Mouse (Mus musculus) G1E (cell line): ENCODE measurements around the gene Xylt1.

Experiments used
- CTCF ChIP-seq: IDR thresholded peaks from 2 replicates; pipeline ENCODE4 v1.5.1; 2012; ENCODE audit warnings: low read depth, low read length, inconsistent platforms, mixed read lengths
- GATA1 ChIP-seq: IDR thresholded peaks from 2 replicates; pipeline ENCODE4 v1.6.1; 2012; ENCODE audit warnings: borderline replicate concordance, low read length, inconsistent platforms, mixed read lengths
- POLR2AphosphoS5 ChIP-seq: IDR thresholded peaks from 2 replicates; pipeline ENCODE4 v1.6.1; 2012; ENCODE audit warnings: low read depth, low read length, inconsistent platforms; ENCODE audit not compliant: insufficient replicate concordance

GRCm38 (mm10) chr7:117445471-117445870 lies 64.7 kb downstream of the Xylt1 start:
- no peak for TF ChIP-seq CTCF
- TF ChIP-seq GATA1 = no peak
- TF ChIP-seq POLR2AphosphoS5 = no peak
